Mouse (Mus musculus) ES-E14 (cell line): ENCODE data around the gene Ran.

Source experiments
- CHD2 ChIP-seq: IDR thresholded peaks from 2 replicates; pipeline ENCODE4 v1.6.1; 2014; ENCODE audit warnings: mild to moderate bottlenecking, low read depth, low read length, inconsistent platforms
- HCFC1 ChIP-seq: IDR thresholded peaks from 2 replicates; pipeline ENCODE4 v1.6.1; 2012; ENCODE audit warnings: low read length, inconsistent platforms, borderline replicate concordance; ENCODE audit not compliant: insufficient read depth
- MAFK ChIP-seq: IDR thresholded peaks from 2 replicates; pipeline ENCODE4 v1.6.1; 2014; ENCODE audit warnings: mild to moderate bottlenecking, low read depth, low read length, inconsistent platforms; ENCODE audit not compliant: insufficient read depth
- ZC3H11A ChIP-seq: IDR thresholded peaks from 2 replicates; pipeline ENCODE4 v1.6.1; 2012; ENCODE audit warnings: low read depth, mild to moderate bottlenecking, inconsistent platforms, low read length, borderline replicate concordance
- ZNF384 ChIP-seq: IDR thresholded peaks from 2 replicates; pipeline ENCODE4 v1.6.1; 2012; ENCODE audit warnings: low read depth, low read length, inconsistent platforms

- TF ChIP-seq HCFC1 (no peak), MAFK (no peak), ZNF384 (no peak), ZC3H11A (no peak), CHD2 (no peak)
Observed at GRCm38 (mm10) chr5:129052636-129053355, 32.9 kb downstream of the Ran start.
